Mouse (Mus musculus): ENCODE measurements at regions not wholly inside any gene's neighbourhood (a gene's known extent, or its start where the extent isn't known, plus 50 kb on each side); places are given as distances from the start of the nearest gene placed in this dataset.

GRCm38 (mm10) chr6:148564146-148564545 lies 120.0 kb upstream of the Tmtc1 start:
- no peaks in the 10 kb centered on the region for H3K4me1 ChIP-seq (replicated peaks; ENCODE audit: control insufficient read depth, insufficient read depth)
- H3K27me3 ChIP-seq (ENCODE audit: control insufficient read depth, insufficient read depth, low read length) = no peaks in the 10 kb centered on the region
- DNase-seq (ENCODE audit: low spot score) (no peak), ATAC-seq (ENCODE audit: low FRiP score, low TSS enrichment) (no peak)
- H3K4me2 ChIP-seq (replicated peaks; ENCODE audit: low read depth) = no peak overlapping the region
- H3K9ac ChIP-seq (ENCODE audit: low read length) = no peak overlapping the region
- 80% methylated on average over 2 of the region's 2 CpGs for WGBS
- no peak overlapping the region for H3K4me3 ChIP-seq (ENCODE audit: low read depth, low read length)
- H3K9me3 ChIP-seq (ENCODE audit: control insufficient read depth, low read length) = no peaks in the 10 kb centered on the region
- no peaks in the 10 kb centered on the region for H3K36me3 ChIP-seq (ENCODE audit: control insufficient read depth, insufficient read depth, low read length)
- TF ChIP-seq CTCF (IDR thresholded peaks at IDR 0.05; ENCODE audit: low read depth) (no peak), EP300 (optimal IDR thresholded peaks at IDR 0.05) (no peak)
- H3K27ac ChIP-seq (replicated peaks) = no peak overlapping the region

GRCm38 (mm10) chr6:148562206-148562708 lies 118.1 kb upstream of the Tmtc1 start:
- H3K4me1 ChIP-seq (replicated peaks; ENCODE audit: control insufficient read depth, insufficient read depth) = no peaks in the 10 kb centered on the region
- H3K4me3 ChIP-seq (ENCODE audit: low read depth, low read length) = no peak overlapping the region
- DNase-seq (ENCODE audit: low spot score) = no peak
- TF ChIP-seq EP300 (optimal IDR thresholded peaks at IDR 0.05) (no peak), CTCF (IDR thresholded peaks at IDR 0.05; ENCODE audit: low read depth) (no peak)
- WGBS = 29% methylated on average over 2 of the region's 2 CpGs
- no peak overlapping the region for H3K27ac ChIP-seq (replicated peaks)
- ATAC-seq (ENCODE audit: low FRiP score, low TSS enrichment) = no peak
- H3K27me3 ChIP-seq (ENCODE audit: control insufficient read depth, insufficient read depth, low read length) = no peaks in the 10 kb centered on the region
- no peak overlapping the region for H3K4me2 ChIP-seq (replicated peaks; ENCODE audit: low read depth)
- H3K9ac ChIP-seq (ENCODE audit: low read length) = no peak overlapping the region
- H3K36me3 ChIP-seq (ENCODE audit: control insufficient read depth, insufficient read depth, low read length) = no peaks in the 10 kb centered on the region
- no peaks in the 10 kb centered on the region for H3K9me3 ChIP-seq (ENCODE audit: control insufficient read depth, low read length)

- Histone ChIP-seq H3K27me3 (ENCODE audit: control insufficient read depth, insufficient read depth, low read length) (no peaks in the 10 kb centered on the region), H3K36me3 (ENCODE audit: control insufficient read depth, insufficient read depth, low read length) (no peaks in the 10 kb centered on the region), H3K9ac (ENCODE audit: low read length) (no peak overlapping the region), H3K4me2 (replicated peaks; ENCODE audit: low read depth) (no peak overlapping the region), H3K27ac (replicated peaks) (no peak overlapping the region; the same call in 1 of the 2 replicates), H3K4me1 (replicated peaks; ENCODE audit: control insufficient read depth, insufficient read depth) (no peaks in the 10 kb centered on the region), H3K4me3 (ENCODE audit: low read depth, low read length) (no peak overlapping the region), H3K9me3 (ENCODE audit: control insufficient read depth, low read length) (no peaks in the 10 kb centered on the region)
- DNase-seq (ENCODE audit: low spot score) (no peak), ATAC-seq (ENCODE audit: low FRiP score, low TSS enrichment) (no peak)
- TF ChIP-seq EP300 (optimal IDR thresholded peaks at IDR 0.05) (no peak), CTCF (IDR thresholded peaks at IDR 0.05; ENCODE audit: low read depth) (no peak)
- WGBS = 61% methylated on average over 2 of the region's 2 CpGs
Observed at GRCm38 (mm10) chr6:148556484-148556871, 112.3 kb upstream of the Tmtc1 start.

GRCm38 (mm10) chr6:148555651-148556483 lies 111.7 kb upstream of the Tmtc1 start:
- DNase-seq (ENCODE audit: low spot score) = no peak
- Histone ChIP-seq H3K9me3 (ENCODE audit: control insufficient read depth, low read length) (no peaks in the 10 kb centered on the region), H3K4me1 (replicated peaks; ENCODE audit: control insufficient read depth, insufficient read depth) (no peaks in the 10 kb centered on the region), H3K4me2 (replicated peaks; ENCODE audit: low read depth) (no peak overlapping the region), H3K36me3 (ENCODE audit: control insufficient read depth, insufficient read depth, low read length) (no peaks in the 10 kb centered on the region), H3K27ac (replicated peaks) (peak overlapping the region; percentile 3; the same call in 1 of the 2 replicates), H3K27me3 (ENCODE audit: control insufficient read depth, insufficient read depth, low read length) (no peaks in the 10 kb centered on the region), H3K9ac (ENCODE audit: low read length) (no peak overlapping the region), H3K4me3 (ENCODE audit: low read depth, low read length) (no peak overlapping the region)
- ATAC-seq (ENCODE audit: low FRiP score, low TSS enrichment) = no peak
- WGBS = 46% methylated on average over 5 of the region's 5 CpGs
- TF ChIP-seq EP300 (optimal IDR thresholded peaks at IDR 0.05) = no peak

GRCm38 (mm10) chr6:148554463-148554862 lies 110.3 kb upstream of the Tmtc1 start:
- no peaks in the 10 kb centered on the region for H3K36me3 ChIP-seq (ENCODE audit: control insufficient read depth, insufficient read depth, low read length)
- 90% methylated on average over 3 of the region's 3 CpGs for WGBS
- H3K27ac ChIP-seq (replicated peaks) = no peak overlapping the region
- H3K4me1 ChIP-seq (replicated peaks; ENCODE audit: control insufficient read depth, insufficient read depth) = no peaks in the 10 kb centered on the region
- TF ChIP-seq CTCF (IDR thresholded peaks at IDR 0.05; ENCODE audit: low read depth) (no peak), EP300 (optimal IDR thresholded peaks at IDR 0.05) (no peak)
- no peak overlapping the region for H3K9ac ChIP-seq (ENCODE audit: low read length)
- H3K27me3 ChIP-seq (ENCODE audit: control insufficient read depth, insufficient read depth, low read length) = no peaks in the 10 kb centered on the region
- no peaks in the 10 kb centered on the region for H3K9me3 ChIP-seq (ENCODE audit: control insufficient read depth, low read length)
- DNase-seq (ENCODE audit: low spot score) (no peak), ATAC-seq (ENCODE audit: low FRiP score, low TSS enrichment) (no peak)
- no peak overlapping the region for H3K4me3 ChIP-seq (ENCODE audit: low read depth, low read length)
- no peak overlapping the region for H3K4me2 ChIP-seq (replicated peaks; ENCODE audit: low read depth)

GRCm38 (mm10) chr6:148553616-148554015 lies 109.4 kb upstream of the Tmtc1 start:
- Histone ChIP-seq H3K27ac (replicated peaks) (no peak overlapping the region), H3K4me2 (replicated peaks; ENCODE audit: low read depth) (no peak overlapping the region), H3K9ac (ENCODE audit: low read length) (no peak overlapping the region), H3K36me3 (ENCODE audit: control insufficient read depth, insufficient read depth, low read length) (no peaks in the 10 kb centered on the region), H3K4me3 (ENCODE audit: low read depth, low read length) (no peak overlapping the region), H3K9me3 (ENCODE audit: control insufficient read depth, low read length) (no peaks in the 10 kb centered on the region), H3K27me3 (ENCODE audit: control insufficient read depth, insufficient read depth, low read length) (no peaks in the 10 kb centered on the region), H3K4me1 (replicated peaks; ENCODE audit: control insufficient read depth, insufficient read depth) (no peaks in the 10 kb centered on the region)
- ATAC-seq (ENCODE audit: low FRiP score, low TSS enrichment) (no peak), DNase-seq (ENCODE audit: low spot score) (no peak)
- no peak for TF ChIP-seq CTCF (IDR thresholded peaks at IDR 0.05; ENCODE audit: low read depth)
- TF ChIP-seq EP300 (optimal IDR thresholded peaks at IDR 0.05) = no peak
- 56% methylated on average over 5 of the region's 5 CpGs for WGBS

All from stomach, postnatal 0 days (tissue).